Mouse (Mus musculus) kidney, postnatal 25 days (tissue): ENCODE data around the gene 2010111I01Rik.
"Not testable (repeated sequence)": the region's sequence is repeated elsewhere in the genome, so short reads cannot be mapped to it uniquely, and the experiment has no call there.

Experiments
- DNase-seq, 2 experiments: peaks; one replicate each; pipeline ENCODE4 v3.0.0; 2021; ENCODE audit warnings: mixed read lengths in 2 of 2

2010111I01Rik gene

DNA sequence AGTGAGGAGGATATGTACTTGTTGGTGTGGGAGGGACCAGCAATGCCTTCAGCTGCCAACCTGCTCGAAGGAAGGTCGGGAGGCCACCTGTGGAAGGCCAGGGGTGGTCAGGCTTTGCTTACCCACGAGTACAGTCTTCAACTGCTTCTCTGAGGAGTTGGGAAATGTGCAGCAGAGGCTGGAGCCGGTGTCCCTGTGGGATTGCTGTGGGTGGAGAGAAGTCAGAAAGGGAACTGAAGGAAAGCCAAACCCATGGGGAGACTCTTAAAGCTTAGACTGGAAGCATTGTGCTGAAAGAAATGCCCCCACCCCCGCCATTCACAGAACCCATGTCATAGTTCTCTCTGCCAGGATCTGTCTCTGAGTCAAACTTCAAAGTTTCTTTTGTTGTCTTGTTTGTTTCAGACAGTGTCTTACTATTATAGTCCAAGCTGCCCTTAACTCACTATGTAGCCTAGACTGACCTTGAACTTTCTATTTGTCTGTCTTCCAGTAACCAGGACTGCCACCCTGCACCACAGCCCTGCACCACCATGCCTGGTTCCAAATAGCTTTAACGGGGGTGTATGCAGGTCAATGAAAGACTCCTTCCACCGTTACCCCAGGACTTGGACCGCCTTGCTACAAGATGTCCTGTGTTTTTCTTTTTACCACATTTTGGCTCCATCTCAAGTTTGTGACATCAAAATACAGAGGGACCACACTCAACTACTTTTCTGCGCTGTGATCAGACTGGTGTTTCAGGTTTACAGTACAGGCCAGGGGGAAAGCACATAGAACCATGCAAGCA lies 358.8 kb downstream of the 2010111I01Rik start:
- peak in 1 of 2 experiments; percentile 52 for DNase-seq

DNA sequence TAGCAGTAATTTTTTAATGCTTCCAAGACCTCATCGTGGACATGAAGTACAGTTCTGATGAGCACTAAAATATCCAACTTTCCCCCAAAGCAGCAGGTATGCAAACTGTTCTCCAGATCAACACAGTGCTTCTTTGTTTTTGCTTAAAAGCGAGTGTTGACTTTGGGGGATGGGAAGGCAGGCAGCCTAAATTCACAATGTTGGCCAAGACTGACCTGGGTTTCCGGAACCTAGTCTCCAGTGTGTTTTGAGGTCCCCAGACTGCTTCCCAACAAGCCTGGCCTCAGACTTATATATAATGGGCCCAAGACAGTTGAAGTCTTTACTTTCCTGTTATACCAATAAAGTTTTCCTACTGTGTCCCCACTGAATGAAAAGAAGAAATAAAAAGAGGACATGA lies 359.6 kb downstream of the 2010111I01Rik start:
- DNase-seq, result no peak

DNA sequence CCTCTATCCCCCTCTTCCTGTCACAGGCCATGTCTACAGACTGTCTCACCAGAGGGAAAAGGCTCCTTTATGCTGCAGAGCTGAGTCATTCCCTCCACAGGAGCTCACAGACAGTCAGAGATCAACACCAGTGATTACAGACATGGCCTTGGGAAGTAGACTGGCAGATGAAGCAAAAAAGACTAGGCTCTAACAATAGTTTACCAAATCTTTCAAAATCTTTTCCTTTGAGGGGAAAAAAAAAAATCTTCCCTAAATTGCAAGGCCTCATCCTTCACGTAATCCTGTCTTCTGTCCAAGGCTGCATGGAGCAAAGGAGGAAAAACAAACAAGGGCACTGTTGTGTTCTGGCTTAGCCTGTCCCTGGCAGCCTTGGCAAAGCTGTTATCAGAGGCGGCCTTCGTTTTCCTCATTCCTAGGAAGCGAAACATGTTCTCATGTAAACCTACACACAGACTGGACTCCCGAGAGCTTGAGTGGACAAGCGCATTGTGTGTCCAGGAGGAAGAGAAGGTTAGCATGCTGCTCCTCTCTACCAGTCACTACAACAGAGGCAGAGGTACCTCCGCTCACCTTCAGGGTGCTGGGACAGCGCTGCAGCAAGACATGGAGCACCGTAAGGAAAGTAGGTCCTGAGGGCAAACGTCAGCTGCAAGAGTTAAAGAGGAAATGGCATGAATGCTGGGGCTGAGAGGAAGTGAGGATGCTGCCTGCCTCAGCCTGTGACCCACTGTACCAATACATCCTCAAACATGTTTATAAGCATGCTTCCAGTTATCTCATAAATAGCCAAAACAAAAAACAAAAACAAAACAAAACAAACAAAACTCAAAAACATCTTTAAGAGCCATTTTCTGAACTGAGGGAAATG lies 360.5 kb downstream of the 2010111I01Rik start:
- DNase-seq, result no peak

DNA sequence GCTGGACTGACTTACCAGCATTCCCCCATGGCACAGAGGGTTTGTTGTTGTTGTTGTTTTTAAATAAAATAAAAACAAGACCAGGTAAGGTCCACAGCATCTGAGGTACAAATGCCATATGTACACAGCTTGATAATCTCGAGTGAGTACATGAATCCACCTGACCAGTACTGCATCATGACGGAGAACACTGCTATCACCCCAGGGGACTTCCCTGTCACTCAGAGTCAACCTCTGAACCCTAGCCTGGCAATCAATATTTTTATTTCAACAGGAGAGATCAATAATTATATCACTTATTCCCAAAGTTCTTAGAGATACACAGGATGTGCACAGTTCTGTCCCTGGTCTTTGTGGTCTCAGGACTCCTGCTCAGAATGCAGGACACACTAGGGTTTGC lies 361.3 kb downstream of the 2010111I01Rik start:
- DNase-seq, result no peak

DNA sequence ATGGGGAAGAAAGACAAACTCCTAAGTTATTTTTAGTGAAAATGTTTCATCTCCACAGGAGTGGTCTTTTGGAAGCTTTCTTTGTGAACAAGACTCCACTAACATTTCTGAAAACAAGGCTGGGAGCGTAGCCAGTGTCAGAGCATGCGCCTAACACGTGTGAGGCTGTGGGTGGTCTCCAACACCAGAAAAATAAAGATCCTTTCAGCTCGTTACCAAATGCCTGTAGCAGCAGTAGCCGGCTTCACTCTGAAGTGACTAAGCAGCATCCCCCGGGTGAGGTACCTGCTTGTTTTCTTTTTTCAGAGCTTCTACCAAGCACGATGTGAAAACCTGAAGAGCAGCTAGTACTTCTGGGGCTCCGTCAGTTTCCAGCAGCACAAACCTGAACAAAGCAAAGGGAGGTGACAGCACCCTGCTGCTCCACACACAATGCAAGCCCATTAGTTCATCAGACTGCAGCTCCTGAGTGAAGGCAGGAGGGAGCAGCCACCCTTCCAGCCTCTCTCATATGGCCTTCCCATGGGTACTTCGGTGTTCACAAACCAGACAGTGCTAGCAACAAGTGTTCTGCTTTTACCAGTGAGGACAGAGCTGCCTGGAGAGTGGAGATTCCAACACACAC lies 365.7 kb downstream of the 2010111I01Rik start:
- no peak for DNase-seq

DNA sequence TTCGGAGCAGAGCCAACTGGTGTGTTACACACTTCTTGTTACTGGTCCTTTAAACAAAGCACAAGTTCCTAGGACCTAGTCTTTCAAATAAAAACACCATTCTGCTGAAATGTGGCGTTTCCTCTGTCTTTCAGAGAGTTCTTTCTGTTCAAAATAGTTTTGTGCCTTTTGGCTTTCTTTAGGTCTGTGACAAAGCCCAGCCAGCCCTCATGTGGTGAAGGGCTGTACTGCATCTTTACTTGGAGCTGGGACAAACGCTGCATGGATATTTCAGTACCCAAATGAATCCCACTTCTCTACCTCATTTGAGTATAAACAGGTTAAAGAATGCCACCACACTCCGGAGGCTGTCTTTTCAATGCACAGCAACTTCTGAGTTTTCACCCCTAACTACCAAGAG lies 366.7 kb downstream of the 2010111I01Rik start:
- DNase-seq, result peak; percentile 70 to 88

DNA sequence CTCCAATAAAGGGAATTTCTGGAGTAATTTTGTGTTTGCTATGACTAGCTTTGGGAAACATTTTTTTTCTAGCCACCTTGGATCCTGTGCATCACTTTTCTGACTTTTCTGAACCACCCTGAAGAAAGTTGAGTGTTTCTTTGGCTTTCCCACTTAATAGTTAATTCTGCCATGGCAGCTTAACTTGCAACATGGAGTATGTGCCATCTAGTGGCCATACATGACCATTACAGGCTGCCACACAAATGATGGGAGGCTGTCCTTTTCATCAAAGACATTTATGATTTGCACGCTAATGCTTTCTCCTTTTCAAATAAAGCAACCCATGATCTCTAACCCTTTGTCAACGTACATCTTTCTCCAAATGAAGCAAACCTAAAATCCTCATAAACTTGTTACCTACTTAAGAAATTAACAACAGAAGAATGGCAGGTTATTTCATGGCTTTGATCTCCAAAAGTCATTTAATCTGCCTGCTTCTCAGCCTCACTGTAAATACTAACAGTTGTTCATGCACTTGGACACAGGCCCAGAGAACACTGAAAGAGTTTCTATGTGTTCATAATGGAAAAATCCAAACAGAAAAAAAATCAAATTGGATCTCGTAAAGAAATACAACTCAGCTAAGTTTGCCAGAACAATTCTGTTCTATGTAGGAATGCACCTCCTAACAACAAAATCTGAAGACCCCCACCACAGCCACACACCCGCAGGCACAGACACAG lies 368.0 kb downstream of the 2010111I01Rik start:
- peak in 1 of 2 experiments; percentile 72 for DNase-seq

DNA sequence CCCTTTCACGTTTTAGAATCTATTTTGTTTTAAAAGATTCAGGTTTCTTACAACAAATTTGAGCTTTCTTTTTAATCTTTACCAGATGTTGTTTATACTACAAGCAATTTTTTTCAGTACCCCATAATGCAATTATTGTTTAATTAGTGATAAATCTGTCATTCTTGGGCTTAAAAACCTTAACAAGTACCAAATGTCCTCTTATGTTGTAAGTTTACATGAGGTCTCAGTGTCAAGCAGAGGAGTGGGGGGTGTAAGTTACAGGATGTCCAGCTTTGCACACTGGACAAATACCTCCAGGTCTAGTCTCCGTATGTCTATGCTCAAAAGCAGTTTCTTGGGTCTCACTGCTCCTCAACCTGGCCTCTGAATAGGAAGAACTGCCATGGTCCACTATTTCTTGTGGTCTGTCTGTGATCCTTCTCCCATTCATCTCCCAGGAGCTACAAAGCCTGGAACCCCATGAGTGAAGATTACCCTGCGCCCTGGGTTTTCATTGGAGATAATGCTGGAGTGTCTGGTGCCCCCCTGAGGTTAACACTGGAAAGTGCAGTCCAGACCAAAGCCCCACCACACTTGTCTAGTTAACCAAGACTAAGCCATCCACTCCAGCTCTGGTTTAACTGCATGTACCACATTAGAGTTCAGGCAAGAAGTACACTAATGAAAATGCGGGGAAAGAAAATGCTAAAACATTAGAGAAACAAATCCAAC lies 370.9 kb downstream of the 2010111I01Rik start:
- peak in 1 of 2 experiments; percentile 49 for DNase-seq

DNA sequence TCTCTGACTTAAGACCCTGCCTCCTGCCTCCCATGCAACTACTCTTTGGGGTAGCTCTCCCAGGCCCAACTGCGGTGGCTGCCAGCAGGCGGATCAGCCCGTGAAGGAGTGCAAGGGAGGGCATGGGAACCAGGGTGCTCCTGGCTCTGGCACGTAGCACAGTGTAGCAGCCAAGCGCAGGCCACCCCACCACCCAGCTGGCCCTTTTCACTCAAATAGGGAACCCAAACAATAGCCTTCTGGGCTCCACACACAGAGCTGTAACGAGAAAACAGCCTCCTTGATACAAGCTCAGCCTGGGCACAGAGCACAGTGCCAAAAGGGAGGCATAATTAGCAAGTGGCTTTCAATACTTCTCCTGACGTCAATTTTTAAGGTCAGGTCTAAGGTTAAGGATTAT lies 371.6 kb downstream of the 2010111I01Rik start:
- no peak for DNase-seq

DNA sequence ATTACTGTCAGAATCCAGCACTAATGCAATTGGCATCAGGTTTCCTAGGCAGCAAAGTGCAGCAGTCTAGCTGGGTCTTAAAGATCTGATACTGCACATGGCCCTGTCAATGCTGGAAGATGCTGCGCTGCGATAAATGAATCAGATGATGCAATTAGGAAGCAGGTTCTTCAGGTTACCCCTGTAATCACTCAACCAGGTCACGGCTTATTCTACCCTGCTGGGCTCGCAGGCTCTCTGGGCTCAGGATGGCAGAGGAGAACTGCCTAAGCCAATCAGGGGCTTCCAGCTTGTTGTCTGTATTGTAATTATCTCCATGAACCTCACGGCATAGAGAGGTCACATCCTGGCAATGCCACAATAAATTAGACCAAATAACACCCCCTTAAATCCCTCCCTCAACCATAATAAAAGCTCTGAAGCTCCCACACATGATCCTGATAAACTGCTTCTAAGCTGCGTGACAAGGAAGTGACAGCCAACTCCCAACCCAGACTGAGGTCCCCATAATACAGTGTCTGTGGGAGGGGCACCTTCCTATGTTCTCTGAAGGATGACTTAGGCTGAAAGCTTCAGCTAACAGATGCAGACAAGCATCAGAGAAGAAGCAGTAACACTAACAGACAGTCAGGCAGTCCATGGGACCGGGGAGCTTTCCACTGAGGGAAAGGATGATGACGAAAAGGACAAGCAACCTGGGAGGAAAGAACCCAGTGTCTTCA lies 372.7 kb downstream of the 2010111I01Rik start:
- DNase-seq, result no peak

DNA sequence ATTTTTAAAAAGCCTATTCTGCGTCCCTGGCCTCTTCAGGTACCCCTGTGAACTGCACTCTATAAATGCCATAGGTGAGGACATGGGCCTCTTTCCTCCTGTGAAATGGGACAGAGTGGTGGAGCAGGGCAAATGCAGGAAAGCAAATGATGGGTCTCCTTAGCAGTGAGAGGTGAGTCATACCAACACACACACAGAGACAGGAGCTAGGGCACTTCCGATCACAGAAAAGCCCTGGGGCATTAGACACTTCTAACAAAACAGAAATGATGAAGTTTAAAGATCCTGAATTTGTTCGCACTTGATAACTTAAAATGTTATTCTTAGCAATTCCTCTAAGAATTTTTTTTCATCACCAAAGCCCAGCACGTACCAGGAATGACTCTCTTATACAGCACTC lies 375.3 kb downstream of the 2010111I01Rik start:
- no peak for DNase-seq

DNA sequence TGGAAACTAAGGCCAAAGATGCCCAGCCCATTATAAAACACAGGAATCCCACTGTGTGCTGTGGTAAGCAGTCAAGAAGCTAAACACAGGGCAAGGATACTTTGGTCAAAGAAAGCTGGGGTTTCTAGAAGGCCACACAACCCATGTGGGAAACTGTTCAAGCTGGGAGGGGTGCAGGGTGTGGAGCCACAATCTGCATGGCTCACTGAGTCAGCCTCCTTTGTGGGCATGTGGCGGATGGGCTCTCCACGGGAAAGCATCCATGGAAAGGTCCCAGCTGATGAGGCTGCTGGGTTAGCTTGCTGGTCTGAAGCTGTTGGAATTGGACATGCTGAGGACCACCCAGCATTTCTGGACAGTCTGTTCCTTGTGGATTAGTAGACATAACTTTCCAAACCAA lies 378.1 kb downstream of the 2010111I01Rik start:
- DNase-seq, result no peak

DNA sequence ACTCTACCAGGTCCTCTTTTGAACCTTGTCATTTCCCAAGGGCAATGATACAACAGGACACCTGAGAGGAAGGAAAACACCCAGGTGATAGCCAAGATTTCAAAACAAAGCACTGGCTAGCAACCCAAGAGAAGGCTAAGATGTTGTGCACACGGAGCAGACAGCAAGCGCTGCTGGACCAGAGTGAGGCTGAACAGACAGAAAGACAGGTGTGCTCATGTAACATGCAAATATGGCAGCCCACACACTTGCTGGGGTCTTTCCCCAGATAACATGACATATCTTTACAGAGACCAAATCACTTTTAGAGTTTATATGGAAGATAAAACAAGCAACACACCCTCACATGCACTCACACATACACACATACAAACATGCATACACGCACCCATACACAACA lies 379.8 kb downstream of the 2010111I01Rik start:
- no peak for DNase-seq

DNA sequence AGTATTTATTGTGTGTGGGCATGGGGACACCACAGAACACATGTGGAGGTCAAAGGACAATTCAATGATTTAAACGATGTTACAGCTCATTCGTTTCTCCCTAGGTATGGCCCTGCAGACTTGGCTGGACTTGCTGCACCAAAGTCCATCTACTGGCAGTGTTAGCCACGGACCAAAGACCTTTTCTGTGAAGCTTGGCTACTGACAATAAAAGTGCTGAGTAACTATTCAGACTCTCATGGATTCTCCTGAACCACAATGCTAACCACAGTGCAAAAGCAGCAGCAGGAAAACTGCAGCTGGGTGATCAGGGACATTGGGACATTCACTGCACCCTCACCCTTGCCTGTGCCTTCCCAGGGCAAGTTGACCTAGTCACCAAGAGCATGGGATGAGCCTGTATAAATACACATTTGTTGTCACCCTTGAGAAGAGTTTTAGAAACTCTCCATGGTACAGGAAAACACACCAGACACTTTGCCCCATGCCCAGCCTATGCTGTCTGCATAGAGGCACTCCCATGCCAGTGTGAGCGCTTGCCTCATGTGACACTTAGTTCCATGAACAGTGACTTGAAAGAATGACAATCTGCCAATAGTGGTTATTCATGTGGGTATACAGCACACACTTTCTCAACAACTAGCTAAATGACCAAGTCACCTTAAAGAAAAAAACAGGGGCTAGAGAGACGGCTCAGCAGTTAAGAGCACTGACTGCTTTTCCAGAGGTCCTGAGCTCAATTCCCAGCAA lies 381.0 kb downstream of the 2010111I01Rik start:
- DNase-seq, result peak; percentile 60 to 85

DNA sequence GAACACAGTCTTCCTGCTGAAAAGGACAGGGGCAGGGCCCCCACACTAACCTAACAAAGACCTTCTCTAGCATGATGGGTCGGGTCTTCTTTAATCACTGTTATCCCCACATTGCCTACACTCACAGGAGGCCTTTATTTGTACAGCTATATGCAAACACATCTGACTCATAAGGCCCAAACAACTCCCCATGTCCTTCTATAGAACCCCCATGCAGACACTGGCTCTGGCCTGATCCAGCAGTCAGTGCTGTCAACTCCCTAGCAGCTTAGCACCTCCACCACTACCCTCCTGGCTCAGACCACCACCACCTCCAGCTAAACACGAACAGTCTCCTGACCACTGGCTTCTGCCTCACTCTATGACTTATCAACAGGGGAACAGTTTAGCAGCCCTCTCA lies 382.9 kb downstream of the 2010111I01Rik start:
- DNase-seq, result no peak

DNA sequence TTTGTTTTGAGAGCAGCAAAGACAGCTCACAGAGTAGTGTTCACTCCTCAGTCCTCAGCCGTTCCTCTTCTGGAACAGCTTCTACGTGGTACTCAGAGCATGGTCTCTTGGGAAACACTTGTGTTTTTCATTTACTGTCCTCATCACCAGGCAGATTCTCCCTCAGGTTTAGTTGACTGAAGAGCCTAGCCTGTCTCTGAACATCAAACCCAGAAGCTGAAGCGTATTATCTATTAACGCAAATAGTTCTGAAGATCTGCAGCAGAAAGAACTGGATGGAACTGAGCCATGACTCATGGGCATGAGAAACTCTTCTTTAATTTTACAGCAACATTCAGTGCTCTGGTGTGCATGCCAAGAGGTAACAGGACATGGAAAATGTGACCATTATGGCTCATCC lies 385.4 kb downstream of the 2010111I01Rik start:
- DNase-seq, result no peak

DNA sequence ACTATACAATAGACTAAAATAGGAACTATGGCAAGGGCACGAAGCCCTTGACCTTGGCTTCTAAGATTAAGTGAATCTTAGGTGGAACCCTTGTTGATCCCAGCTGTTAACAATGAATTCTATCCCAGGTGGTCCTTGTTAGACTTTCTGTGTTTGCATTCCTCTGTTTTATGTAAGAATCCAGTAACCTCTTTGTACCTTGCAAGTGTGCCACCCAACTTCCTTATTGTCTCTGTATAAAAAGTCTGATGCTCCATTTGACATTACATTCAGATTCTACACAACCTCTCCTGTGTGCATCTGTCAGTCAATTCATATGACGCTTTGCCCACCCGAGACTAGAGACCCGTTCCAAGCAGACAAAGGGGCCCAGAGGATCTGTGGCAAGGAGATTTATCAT lies 388.6 kb downstream of the 2010111I01Rik start:
- not testable (repeated sequence) for DNase-seq

DNA sequence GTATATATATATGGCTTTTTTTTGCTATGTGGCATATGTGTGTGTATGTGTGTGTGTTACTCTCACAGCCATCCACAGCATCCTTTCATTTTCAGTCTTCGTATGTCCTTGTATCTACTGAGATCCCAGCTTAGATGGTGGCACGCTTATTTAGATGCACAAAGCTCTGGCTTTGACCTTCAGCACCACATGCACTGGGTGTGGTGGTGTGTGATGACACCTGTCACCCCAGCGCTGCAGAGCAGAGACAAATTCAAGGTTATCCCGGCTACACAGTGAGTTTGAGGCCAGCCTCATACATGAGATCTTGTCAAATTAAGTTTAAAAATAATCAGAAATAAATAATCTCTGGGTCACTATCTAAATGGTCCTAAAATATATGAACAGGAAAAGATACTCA lies 391.4 kb downstream of the 2010111I01Rik start:
- no peak for DNase-seq

DNA sequence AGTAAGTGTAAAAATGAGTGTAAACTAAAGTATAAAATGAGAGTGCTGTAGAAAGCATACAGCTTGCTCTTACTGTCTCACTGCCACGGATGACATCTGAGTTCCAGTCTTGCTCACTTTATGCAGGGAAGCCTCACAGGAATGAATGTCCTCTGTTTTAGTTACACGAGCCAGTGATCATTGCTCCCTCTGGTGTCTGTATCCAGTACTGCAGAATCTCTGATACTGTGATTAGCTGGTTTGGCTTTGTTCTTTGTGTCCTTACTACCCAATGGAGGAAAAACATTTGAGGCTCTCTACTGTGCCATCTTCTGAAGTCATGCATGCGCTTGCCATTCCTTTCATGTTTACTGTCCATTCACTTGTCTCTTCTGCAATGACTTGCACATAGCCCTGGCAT lies 391.9 kb downstream of the 2010111I01Rik start:
- peak; percentile 48 to 89 for DNase-seq

DNA sequence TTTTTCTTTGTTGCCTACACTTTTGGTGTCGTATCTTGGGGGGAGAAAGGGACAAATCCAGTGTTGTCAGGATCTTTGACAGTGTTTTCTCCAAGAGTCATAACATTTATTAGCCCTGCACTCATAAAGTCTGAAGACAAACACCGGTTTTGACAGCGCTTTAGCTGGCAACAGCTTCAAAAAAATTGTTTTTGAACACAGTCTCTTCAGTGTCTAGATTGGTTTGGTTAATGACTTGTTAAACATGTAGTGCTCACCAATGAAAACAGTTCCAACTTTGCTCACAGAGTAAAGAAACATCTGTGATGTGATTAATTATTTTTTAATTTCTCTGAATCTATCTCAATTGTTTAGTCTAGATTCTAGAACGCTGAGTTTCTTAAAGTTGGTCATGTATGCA lies 394.7 kb downstream of the 2010111I01Rik start:
- DNase-seq, result no peak
